Mouse (Mus musculus): ENCODE results near the gene Rufy4. TPM values are rescaled to one million over a fixed set of nuclear protein-coding genes. Genes with fewer than 3 reads are reported as not detected.

The Rufy4 gene
- polyA plus RNA-seq, 1 experiment from 2014 or later, result 0.45 TPM

DNA sequence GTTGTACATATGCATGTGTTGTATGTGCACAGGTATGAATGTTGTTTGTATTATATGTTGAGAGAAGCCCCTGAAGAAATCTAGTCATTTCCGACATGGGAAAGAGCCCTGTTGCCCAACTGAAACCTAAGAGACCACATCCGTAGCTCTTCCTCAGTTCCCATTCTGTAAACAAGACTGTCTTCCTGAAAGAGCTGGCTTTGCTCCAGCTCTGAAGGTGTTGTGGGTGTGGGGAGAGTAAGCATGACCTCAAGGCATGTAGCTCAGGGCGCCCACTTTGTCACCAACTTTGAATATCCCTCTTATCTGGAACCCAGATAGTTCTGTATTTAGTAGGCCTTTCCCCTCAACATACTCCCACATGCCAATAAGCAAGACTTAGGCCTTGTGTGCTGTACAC, 53.3 kb downstream of the Rufy4 start:
- 66% methylated on average over 3 of the region's 3 CpGs for WGBS
- Histone ChIP-seq H3K27me3 (ENCODE audit: control insufficient read depth, insufficient read depth, low read length) (no peaks in the 10 kb centered on the region), H3K4me1 (ENCODE audit: control insufficient read depth, insufficient read depth, low read length) (peaks cover 7% of the 10 kb centered on the region; the same call in 1 of the 2 replicates), H3K9ac (ENCODE audit: low read length) (no peak overlapping the region), H3K4me3 (ENCODE audit: low read length) (no peak overlapping the region), H3K36me3 (ENCODE audit: control insufficient read depth, insufficient read depth) (no peaks in the 10 kb centered on the region), H3K9me3 (replicated peaks; ENCODE audit: control insufficient read depth, low read length) (no peaks in the 10 kb centered on the region), H3K4me2 (ENCODE audit: low read depth, low read length) (no peak overlapping the region), H3K27ac (ENCODE audit: low read length) (no peak overlapping the region)
- ATAC-seq (replicated peaks; ENCODE audit: extremely low read depth, insufficient read depth, low FRiP score), result no peak

GRCm38 (mm10) chr1:74179624-74180408, 54.5 kb downstream of the Rufy4 start:
- peak; percentile 77 for ATAC-seq (replicated peaks; ENCODE audit: extremely low read depth, insufficient read depth, low FRiP score)
- WGBS, result 40% methylated on average over 9 of the region's 9 CpGs
- H3K27me3 ChIP-seq (ENCODE audit: control insufficient read depth, insufficient read depth, low read length), result no peaks in the 10 kb centered on the region
- no peak overlapping the region for H3K9ac ChIP-seq (ENCODE audit: low read length)
- peaks cover 7% of the 10 kb centered on the region; the same call in 1 of the 2 replicates for H3K4me1 ChIP-seq (ENCODE audit: control insufficient read depth, insufficient read depth, low read length)
- peak overlapping the region; percentile 58 for H3K27ac ChIP-seq (ENCODE audit: low read length)
- no peaks in the 10 kb centered on the region for H3K9me3 ChIP-seq (replicated peaks; ENCODE audit: control insufficient read depth, low read length)
- no peak overlapping the region for H3K4me3 ChIP-seq (ENCODE audit: low read length)
- no peaks in the 10 kb centered on the region for H3K36me3 ChIP-seq (ENCODE audit: control insufficient read depth, insufficient read depth)
- no peak overlapping the region for H3K4me2 ChIP-seq (ENCODE audit: low read depth, low read length)

DNA sequence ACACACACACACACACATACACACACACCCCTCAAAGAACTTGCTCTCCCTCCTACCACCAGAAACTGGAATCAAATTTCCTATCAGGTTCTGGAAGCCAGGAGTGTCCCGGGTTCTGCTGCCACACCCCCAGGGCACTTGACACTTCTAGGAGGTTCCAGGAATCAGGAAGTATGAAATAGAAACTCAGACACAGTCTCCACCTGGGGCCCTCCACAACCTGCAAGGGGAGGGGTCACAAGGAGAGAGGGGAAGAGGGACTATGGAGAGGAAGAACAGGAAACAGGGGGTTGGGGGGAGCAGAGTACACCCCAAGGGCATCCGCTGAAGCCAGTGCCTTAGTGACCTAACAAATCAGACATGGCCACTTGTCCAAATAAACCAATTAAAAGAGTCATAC, 56.1 kb downstream of the Rufy4 start:
- H3K4me3 ChIP-seq (ENCODE audit: low read length), result no peak overlapping the region
- peaks cover 7% of the 10 kb centered on the region; the same call in 1 of the 2 replicates for H3K4me1 ChIP-seq (ENCODE audit: control insufficient read depth, insufficient read depth, low read length)
- H3K27me3 ChIP-seq (ENCODE audit: control insufficient read depth, insufficient read depth, low read length), result no peaks in the 10 kb centered on the region
- no peak overlapping the region for H3K4me2 ChIP-seq (ENCODE audit: low read depth, low read length)
- ATAC-seq (replicated peaks; ENCODE audit: extremely low read depth, insufficient read depth, low FRiP score), result no peak
- H3K9ac ChIP-seq (ENCODE audit: low read length), result no peak overlapping the region
- 50% methylated on average over 2 of the region's 2 CpGs for WGBS
- no peak overlapping the region for H3K27ac ChIP-seq (ENCODE audit: low read length)
- no peaks in the 10 kb centered on the region for H3K9me3 ChIP-seq (replicated peaks; ENCODE audit: control insufficient read depth, low read length)
- H3K36me3 ChIP-seq (ENCODE audit: control insufficient read depth, insufficient read depth), result no peaks in the 10 kb centered on the region

GRCm38 (mm10) chr1:74183006-74183405, 57.7 kb downstream of the Rufy4 start:
- H3K4me1 ChIP-seq (ENCODE audit: control insufficient read depth, insufficient read depth, low read length), result 0 out of 2 replicates have a peak, but pooled peaks cover 7% of the 10 kb centered on the region
- 42% methylated on average over 2 of the region's 2 CpGs for WGBS
- no peak overlapping the region for H3K4me2 ChIP-seq (ENCODE audit: low read depth, low read length)
- no peak overlapping the region for H3K4me3 ChIP-seq (ENCODE audit: low read length)
- no peak for ATAC-seq (replicated peaks; ENCODE audit: extremely low read depth, insufficient read depth, low FRiP score)
- H3K27me3 ChIP-seq (ENCODE audit: control insufficient read depth, insufficient read depth, low read length), result no peaks in the 10 kb centered on the region
- no peak overlapping the region for H3K9ac ChIP-seq (ENCODE audit: low read length)
- no peaks in the 10 kb centered on the region for H3K9me3 ChIP-seq (replicated peaks; ENCODE audit: control insufficient read depth, low read length)
- no peaks in the 10 kb centered on the region for H3K36me3 ChIP-seq (ENCODE audit: control insufficient read depth, insufficient read depth)
- H3K27ac ChIP-seq (ENCODE audit: low read length), result no peak overlapping the region

DNA sequence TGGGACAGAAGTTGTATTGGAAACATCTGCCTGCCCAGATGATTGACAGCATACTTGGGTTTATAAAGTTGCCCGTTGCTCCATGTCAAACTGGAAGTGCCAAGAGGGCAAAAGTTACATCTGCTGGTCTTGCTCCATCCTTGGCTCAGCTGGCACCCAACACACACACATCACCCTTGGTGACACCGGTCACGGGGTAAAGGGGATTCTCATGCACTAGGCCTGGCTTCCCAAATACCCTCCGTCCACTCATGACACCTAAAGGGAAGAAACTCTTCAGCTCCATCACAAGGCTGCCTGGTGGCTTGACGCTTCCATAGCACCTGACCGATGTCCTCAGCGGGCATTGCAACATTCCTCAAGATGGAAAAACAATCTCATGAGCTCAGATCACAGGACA, 65.1 kb downstream of the Rufy4 start:
- H3K36me3 ChIP-seq (ENCODE audit: control insufficient read depth, insufficient read depth), result no peaks in the 10 kb centered on the region

DNA sequence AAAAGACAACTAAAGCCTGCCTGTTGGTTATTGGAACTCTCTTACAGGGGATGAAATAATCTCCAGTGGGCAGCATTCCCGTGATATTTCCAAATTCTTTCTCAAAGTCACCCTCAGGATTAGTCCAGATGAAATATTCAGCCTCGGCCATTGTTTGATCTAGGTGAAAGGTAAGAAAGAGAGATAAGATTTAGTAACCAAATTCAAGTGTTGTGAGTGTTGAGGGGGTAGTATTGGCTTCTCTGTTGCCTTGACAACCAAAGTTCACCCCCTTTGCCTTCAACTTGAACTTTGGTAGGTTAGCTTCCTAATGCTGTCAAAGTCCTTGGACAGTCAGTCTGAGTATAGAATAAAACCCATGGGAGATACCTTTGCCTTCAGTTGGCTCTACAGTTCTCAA, 67.4 kb downstream of the Rufy4 start:
- no peak overlapping the region for H3K27ac ChIP-seq (ENCODE audit: low read length)
- no peaks in the 10 kb centered on the region for H3K36me3 ChIP-seq (ENCODE audit: control insufficient read depth, insufficient read depth)
- no peaks in the 10 kb centered on the region for H3K9me3 ChIP-seq (replicated peaks; ENCODE audit: control insufficient read depth, low read length)
- ATAC-seq (replicated peaks; ENCODE audit: extremely low read depth, insufficient read depth, low FRiP score), result no peak
- no peak overlapping the region for H3K9ac ChIP-seq (ENCODE audit: low read length)
- H3K4me3 ChIP-seq (ENCODE audit: low read length), result no peak overlapping the region
- 65% methylated on average over 2 of the region's 2 CpGs for WGBS
- no peaks in the 10 kb centered on the region for H3K4me1 ChIP-seq (ENCODE audit: control insufficient read depth, insufficient read depth, low read length)
- H3K27me3 ChIP-seq (ENCODE audit: control insufficient read depth, insufficient read depth, low read length), result no peaks in the 10 kb centered on the region
- H3K4me2 ChIP-seq (ENCODE audit: low read depth, low read length), result no peak overlapping the region

More for the DNA sequence above, 65.1 kb downstream of the Rufy4 start:
- Histone ChIP-seq H3K4me1 (ENCODE audit: control insufficient read depth, insufficient read depth, low read length) (no peaks in the 10 kb centered on the region), H3K27ac (ENCODE audit: low read length) (no peak overlapping the region), H3K27me3 (ENCODE audit: control insufficient read depth, insufficient read depth, low read length) (no peaks in the 10 kb centered on the region), H3K9me3 (replicated peaks; ENCODE audit: control insufficient read depth, low read length) (no peaks in the 10 kb centered on the region), H3K4me3 (ENCODE audit: low read length) (no peak overlapping the region), H3K9ac (ENCODE audit: low read length) (no peak overlapping the region), H3K4me2 (ENCODE audit: low read depth, low read length) (no peak overlapping the region)
- 86% methylated on average over 7 of the region's 7 CpGs for WGBS
- no peak for ATAC-seq (replicated peaks; ENCODE audit: extremely low read depth, insufficient read depth, low FRiP score)

- Histone ChIP-seq H3K36me3 (ENCODE audit: control insufficient read depth, insufficient read depth) (no peaks in the 10 kb centered on the region), H3K27ac (ENCODE audit: low read length) (no peak within 1 kb of the TSS), H3K4me3 (ENCODE audit: low read length) (no peak within 1 kb of the TSS), H3K9ac (ENCODE audit: low read length) (no peak within 1 kb of the TSS), H3K4me2 (ENCODE audit: low read depth, low read length) (no peak within 1 kb of the TSS), H3K9me3 (replicated peaks; ENCODE audit: control insufficient read depth, low read length) (no peaks in the 10 kb centered on the region), H3K4me1 (ENCODE audit: control insufficient read depth, insufficient read depth, low read length) (no peaks in the 10 kb centered on the region), H3K27me3 (ENCODE audit: control insufficient read depth, insufficient read depth, low read length) (no peaks in the 10 kb centered on the region)
- no peak for ATAC-seq (replicated peaks; ENCODE audit: extremely low read depth, insufficient read depth, low FRiP score)
- 71% methylated on average over 8 of the region's 8 CpGs for WGBS
These were observed 69.1 kb downstream of the Rufy4 start, which contains the start of gene Cxcr1 for GRCm38 (mm10) chr1:74194445-74194844. Gene Cxcr1, minus strand, starts transcription at chr1:74194631.

DNA sequence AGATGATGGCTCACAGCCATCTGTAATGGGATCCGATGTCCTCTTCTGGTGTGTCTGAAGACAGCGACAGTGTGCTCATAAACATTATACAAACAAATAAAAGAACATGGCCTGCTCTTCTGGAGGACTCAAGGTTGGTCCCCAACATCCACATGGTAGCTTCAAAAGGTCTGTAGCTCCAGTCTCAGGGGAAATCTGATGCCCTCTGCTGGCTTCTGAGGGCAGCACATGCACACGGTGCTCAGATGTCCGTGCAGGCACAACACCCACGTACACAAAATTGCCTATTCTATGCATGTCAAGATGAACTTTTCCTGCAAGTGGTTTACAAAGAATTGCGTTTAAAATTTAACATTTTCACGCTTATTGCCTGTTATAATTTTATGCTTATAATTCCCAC, 70.6 kb downstream of the Rufy4 start:
- Histone ChIP-seq H3K4me2 (ENCODE audit: low read depth, low read length) (no peak overlapping the region), H3K36me3 (ENCODE audit: control insufficient read depth, insufficient read depth) (no peaks in the 10 kb centered on the region), H3K9ac (ENCODE audit: low read length) (no peak overlapping the region), H3K4me3 (ENCODE audit: low read length) (no peak overlapping the region), H3K27ac (ENCODE audit: low read length) (no peak overlapping the region), H3K4me1 (ENCODE audit: control insufficient read depth, insufficient read depth, low read length) (no peaks in the 10 kb centered on the region), H3K27me3 (ENCODE audit: control insufficient read depth, insufficient read depth, low read length) (no peaks in the 10 kb centered on the region), H3K9me3 (replicated peaks; ENCODE audit: control insufficient read depth, low read length) (no peaks in the 10 kb centered on the region)
- ATAC-seq (replicated peaks; ENCODE audit: extremely low read depth, insufficient read depth, low FRiP score), result no peak
- WGBS, result 46% methylated on average over 7 of the region's 7 CpGs

- Histone ChIP-seq H3K9ac (ENCODE audit: low read length) (no peak overlapping the region), H3K27me3 (ENCODE audit: control insufficient read depth, insufficient read depth, low read length) (no peaks in the 10 kb centered on the region), H3K4me3 (ENCODE audit: low read length) (no peak overlapping the region), H3K4me1 (ENCODE audit: control insufficient read depth, insufficient read depth, low read length) (no peaks in the 10 kb centered on the region), H3K36me3 (ENCODE audit: control insufficient read depth, insufficient read depth) (no peaks in the 10 kb centered on the region), H3K9me3 (replicated peaks; ENCODE audit: control insufficient read depth, low read length) (no peaks in the 10 kb centered on the region), H3K4me2 (ENCODE audit: low read depth, low read length) (no peak overlapping the region), H3K27ac (ENCODE audit: low read length) (no peak overlapping the region)
- WGBS, result 70% methylated on average over 17 of the region's 17 CpGs
- ATAC-seq (replicated peaks; ENCODE audit: extremely low read depth, insufficient read depth, low FRiP score), result no peak
These were observed 71.5 kb downstream of the Rufy4 start for GRCm38 (mm10) chr1:74196621-74197419.
